Mouse (Mus musculus): ENCODE measurements around the gene Spib. TPM values are rescaled to one million over a fixed set of nuclear protein-coding genes. Genes with fewer than 3 reads are reported as not detected.
A peak's percentile ranks its signal among the peaks of the same experiment; 100 is the strongest.

The Spib gene
- polyA plus RNA-seq, 1 experiment from 2014 or later = not detected

- no peak for DNase-seq
- Histone ChIP-seq H3K9ac (replicated peaks; ENCODE audit: low read length) (no peak overlapping the region), H3K9me3 (ENCODE audit: control insufficient read depth, low read length) (no peaks in the 10 kb centered on the region), H3K4me3 (replicated peaks; ENCODE audit: low read depth, low read length) (no peak overlapping the region), H3K27me3 (ENCODE audit: control insufficient read depth, insufficient read depth, low read length) (no peaks in the 10 kb centered on the region), H3K27ac (replicated peaks; ENCODE audit: low read depth, low read length) (no peak overlapping the region), H3K4me1 (ENCODE audit: control insufficient read depth, insufficient read depth, low read length) (peaks cover 21% of the 10 kb centered on the region), H3K36me3 (ENCODE audit: control insufficient read depth, insufficient read depth, low read length) (no peaks in the 10 kb centered on the region; the same call in 1 of the 2 replicates), H3K4me2 (ENCODE audit: low read length) (no peak overlapping the region)
- no peak for ATAC-seq (ENCODE audit: low FRiP score, low TSS enrichment)
- WGBS = 82% methylated on average over 1 of the region's 1 CpGs
Measured at GRCm38 (mm10) chr7:44498922-44499321, 32.9 kb downstream of the Spib start.

GRCm38 (mm10) chr7:44497361-44498055, 34.4 kb downstream of the Spib start:
- Histone ChIP-seq H3K36me3 (ENCODE audit: control insufficient read depth, insufficient read depth, low read length) (peaks cover 6% of the 10 kb centered on the region), H3K4me2 (ENCODE audit: low read length) (peak overlapping the region; percentile 87), H3K9me3 (ENCODE audit: control insufficient read depth, low read length) (no peaks in the 10 kb centered on the region), H3K4me1 (ENCODE audit: control insufficient read depth, insufficient read depth, low read length) (peaks cover 21% of the 10 kb centered on the region), H3K4me3 (replicated peaks; ENCODE audit: low read depth, low read length) (peak overlapping the region; percentile 72), H3K27ac (replicated peaks; ENCODE audit: low read depth, low read length) (peak overlapping the region; percentile 97), H3K27me3 (ENCODE audit: control insufficient read depth, insufficient read depth, low read length) (no peaks in the 10 kb centered on the region), H3K9ac (replicated peaks; ENCODE audit: low read length) (peak overlapping the region; percentile 93)
- 84% methylated on average over 10 of the region's 10 CpGs for WGBS
- ATAC-seq (ENCODE audit: low FRiP score, low TSS enrichment) (no peak), DNase-seq (no peak)

- Histone ChIP-seq H3K9ac (replicated peaks; ENCODE audit: low read length) (peak overlapping the region; percentile 93), H3K4me3 (replicated peaks; ENCODE audit: low read depth, low read length) (peak overlapping the region; percentile 72), H3K4me1 (ENCODE audit: control insufficient read depth, insufficient read depth, low read length) (peaks cover 21% of the 10 kb centered on the region), H3K27me3 (ENCODE audit: control insufficient read depth, insufficient read depth, low read length) (no peaks in the 10 kb centered on the region), H3K27ac (replicated peaks; ENCODE audit: low read depth, low read length) (peak overlapping the region; percentile 97), H3K4me2 (ENCODE audit: low read length) (peak overlapping the region; percentile 87), H3K36me3 (ENCODE audit: control insufficient read depth, insufficient read depth, low read length) (peaks cover 14% of the 10 kb centered on the region), H3K9me3 (ENCODE audit: control insufficient read depth, low read length) (no peaks in the 10 kb centered on the region)
- WGBS = under 1% methylated on average over 26 of the region's 26 CpGs
- DNase-seq (no peak), ATAC-seq (ENCODE audit: low FRiP score, low TSS enrichment) (no peak)
Measured at GRCm38 (mm10) chr7:44496771-44497109, 35.1 kb downstream of the Spib start.

- ATAC-seq (ENCODE audit: low FRiP score, low TSS enrichment) (peak; percentile 96), DNase-seq (peak; percentile 100)
- 1% methylated on average over 58 of the region's 58 CpGs for WGBS
- Histone ChIP-seq H3K27me3 (ENCODE audit: control insufficient read depth, insufficient read depth, low read length) (no peaks in the 10 kb centered on the region), H3K9me3 (ENCODE audit: control insufficient read depth, low read length) (no peaks in the 10 kb centered on the region), H3K9ac (replicated peaks; ENCODE audit: low read length) (peak within 1 kb of the TSS; percentile 93), H3K27ac (replicated peaks; ENCODE audit: low read depth, low read length) (peak within 1 kb of the TSS; percentile 97), H3K4me2 (ENCODE audit: low read length) (peak within 1 kb of the TSS; percentile 87), H3K4me3 (replicated peaks; ENCODE audit: low read depth, low read length) (peak within 1 kb of the TSS; percentile 72), H3K4me1 (ENCODE audit: control insufficient read depth, insufficient read depth, low read length) (peaks cover 21% of the 10 kb centered on the region), H3K36me3 (ENCODE audit: control insufficient read depth, insufficient read depth, low read length) (peaks cover 19% of the 10 kb centered on the region)
Measured at GRCm38 (mm10) chr7:44495992-44496770, 35.7 kb downstream of the Spib start, which contains the start of the genes Emc10 and Fam71e1. Emc10 (minus strand) TSS chr7:44496529. Fam71e1 (plus strand) TSS chr7:44496581.

DNA sequence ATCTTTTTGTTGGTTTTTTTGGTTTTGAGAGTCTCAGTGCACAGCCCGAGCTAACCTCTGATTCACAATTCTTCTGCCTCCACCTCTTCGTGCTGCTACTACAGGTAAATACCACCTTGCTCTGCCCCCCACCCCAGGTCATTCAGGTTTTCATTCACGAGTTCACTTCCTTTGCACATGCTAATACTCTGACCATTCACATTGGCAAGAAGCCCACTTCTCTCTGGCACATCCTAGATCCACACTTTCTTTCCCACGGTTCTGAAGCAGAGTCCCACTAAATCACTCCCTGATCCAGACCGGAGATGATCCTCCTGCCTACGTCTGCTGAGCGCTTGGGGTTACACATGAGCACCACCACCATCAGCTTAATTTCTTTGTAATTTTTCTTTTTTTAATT, 36.8 kb downstream of the Spib start:
- DNase-seq = no peak
- ATAC-seq (ENCODE audit: low FRiP score, low TSS enrichment) = no peak
- Histone ChIP-seq H3K27me3 (ENCODE audit: control insufficient read depth, insufficient read depth, low read length) (no peaks in the 10 kb centered on the region), H3K4me3 (replicated peaks; ENCODE audit: low read depth, low read length) (peak overlapping the region; percentile 72), H3K9me3 (ENCODE audit: control insufficient read depth, low read length) (no peaks in the 10 kb centered on the region), H3K4me2 (ENCODE audit: low read length) (peak overlapping the region; percentile 87), H3K4me1 (ENCODE audit: control insufficient read depth, insufficient read depth, low read length) (peaks cover 21% of the 10 kb centered on the region), H3K27ac (replicated peaks; ENCODE audit: low read depth, low read length) (no peak overlapping the region; the same call in 1 of the 2 replicates), H3K36me3 (ENCODE audit: control insufficient read depth, insufficient read depth, low read length) (peaks cover 30% of the 10 kb centered on the region), H3K9ac (replicated peaks; ENCODE audit: low read length) (peak overlapping the region; percentile 93)
- WGBS = 89% methylated on average over 7 of the region's 7 CpGs

DNA sequence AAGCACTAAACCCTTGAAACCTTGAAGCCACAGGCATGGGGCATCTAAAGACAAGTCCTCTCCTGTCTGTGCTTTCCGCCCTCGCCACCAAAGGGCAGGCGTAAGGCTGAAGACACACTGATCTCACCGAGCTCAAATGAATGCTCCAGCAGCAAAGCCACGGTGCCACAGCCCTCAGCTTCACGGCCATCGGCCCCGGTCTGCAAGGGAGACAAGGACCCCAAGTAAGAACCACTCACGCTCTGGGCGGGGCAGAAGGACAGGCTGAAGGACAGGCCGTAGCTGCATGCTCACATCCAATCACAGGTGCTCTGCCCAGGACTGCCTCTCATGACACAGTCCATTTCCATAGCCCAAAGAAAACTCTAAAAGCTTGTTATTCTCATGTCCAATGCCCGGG, 37.2 kb downstream of the Spib start:
- Histone ChIP-seq H3K27me3 (ENCODE audit: control insufficient read depth, insufficient read depth, low read length) (no peaks in the 10 kb centered on the region), H3K4me2 (ENCODE audit: low read length) (peak overlapping the region; percentile 87; the same call in 1 of the 2 replicates), H3K4me1 (ENCODE audit: control insufficient read depth, insufficient read depth, low read length) (peaks cover 21% of the 10 kb centered on the region), H3K4me3 (replicated peaks; ENCODE audit: low read depth, low read length) (no peak overlapping the region), H3K9me3 (ENCODE audit: control insufficient read depth, low read length) (no peaks in the 10 kb centered on the region), H3K27ac (replicated peaks; ENCODE audit: low read depth, low read length) (no peak overlapping the region), H3K36me3 (ENCODE audit: control insufficient read depth, insufficient read depth, low read length) (peaks cover 34% of the 10 kb centered on the region), H3K9ac (replicated peaks; ENCODE audit: low read length) (no peak overlapping the region; the same call in 1 of the 2 replicates)
- 96% methylated on average over 12 of the region's 12 CpGs for WGBS
- ATAC-seq (ENCODE audit: low FRiP score, low TSS enrichment) = no peak
- DNase-seq = no peak

- Histone ChIP-seq H3K9ac (replicated peaks; ENCODE audit: low read length) (no peak overlapping the region), H3K27ac (replicated peaks; ENCODE audit: low read depth, low read length) (no peak overlapping the region), H3K9me3 (ENCODE audit: control insufficient read depth, low read length) (no peaks in the 10 kb centered on the region), H3K27me3 (ENCODE audit: control insufficient read depth, insufficient read depth, low read length) (no peaks in the 10 kb centered on the region), H3K36me3 (ENCODE audit: control insufficient read depth, insufficient read depth, low read length) (peaks cover 48% of the 10 kb centered on the region), H3K4me2 (ENCODE audit: low read length) (no peak overlapping the region), H3K4me1 (ENCODE audit: control insufficient read depth, insufficient read depth, low read length) (peaks cover 16% of the 10 kb centered on the region), H3K4me3 (replicated peaks; ENCODE audit: low read depth, low read length) (no peak overlapping the region)
- 93% methylated on average over 21 of the region's 21 CpGs for WGBS
- DNase-seq = no peak
- ATAC-seq (ENCODE audit: low FRiP score, low TSS enrichment) = no peak
Measured at GRCm38 (mm10) chr7:44492166-44492826, 39.6 kb downstream of the Spib start.

- ATAC-seq (ENCODE audit: low FRiP score, low TSS enrichment) (no peak), DNase-seq (no peak)
- Histone ChIP-seq H3K9me3 (ENCODE audit: control insufficient read depth, low read length) (no peaks in the 10 kb centered on the region), H3K9ac (replicated peaks; ENCODE audit: low read length) (no peak overlapping the region), H3K27ac (replicated peaks; ENCODE audit: low read depth, low read length) (0 out of 2 replicates have a peak overlapping the region, but pooled peaks have one; percentile 5), H3K4me1 (ENCODE audit: control insufficient read depth, insufficient read depth, low read length) (peaks cover 12% of the 10 kb centered on the region), H3K4me3 (replicated peaks; ENCODE audit: low read depth, low read length) (no peak overlapping the region), H3K27me3 (ENCODE audit: control insufficient read depth, insufficient read depth, low read length) (no peaks in the 10 kb centered on the region), H3K4me2 (ENCODE audit: low read length) (no peak overlapping the region), H3K36me3 (ENCODE audit: control insufficient read depth, insufficient read depth, low read length) (peaks cover 48% of the 10 kb centered on the region)
- 94% methylated on average over 5 of the region's 5 CpGs for WGBS
Measured at GRCm38 (mm10) chr7:44491391-44491790, 40.5 kb downstream of the Spib start.
